Mouse (Mus musculus): Measurements from ENCODE around the gene Dgka. TPM values are rescaled to one million over a fixed set of nuclear protein-coding genes. Genes with fewer than 3 reads are reported as not detected.

The Dgka gene
- polyA plus RNA-seq, 1 experiment from 2014 or later, result 5.9 TPM

DNA sequence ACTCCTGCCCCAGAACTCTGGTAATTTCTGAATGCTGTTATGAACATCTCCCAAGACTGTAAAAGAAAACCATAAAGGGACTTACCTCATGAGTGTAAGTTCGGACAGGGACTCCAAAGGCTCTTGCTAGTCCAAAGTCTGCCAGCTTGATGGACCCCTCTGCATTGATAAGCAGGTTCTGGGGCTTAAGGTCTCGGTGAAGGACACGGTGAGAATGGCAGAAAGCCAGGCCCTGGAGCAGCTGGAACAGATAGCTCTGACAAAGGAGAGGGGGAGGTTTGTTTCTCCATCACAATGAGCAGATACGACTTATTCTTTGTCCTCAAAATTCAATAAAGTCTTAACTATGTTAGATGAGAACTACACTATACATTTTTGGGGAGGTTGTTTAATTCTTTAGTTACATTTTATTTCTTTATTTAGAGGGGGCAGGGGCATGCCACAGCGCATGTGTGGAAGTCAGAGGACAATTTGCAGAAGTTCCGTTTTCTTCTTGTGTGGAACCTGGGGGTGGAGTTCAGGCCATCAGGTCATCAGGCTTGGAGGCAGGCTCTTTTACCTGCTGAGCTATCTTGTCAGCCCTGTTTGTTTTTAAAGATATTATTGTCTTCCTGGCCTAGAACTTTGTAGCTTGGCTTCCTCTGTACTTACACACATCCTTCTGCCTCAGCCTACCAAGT lies 42.2 kb downstream of the Dgka start:
- Histone ChIP-seq H3K9ac (replicated peaks; ENCODE audit: low read length) (no peak overlapping the region), H3K27ac (replicated peaks; ENCODE audit: low read depth, low read length) (no peak overlapping the region), H3K36me3 (replicated peaks; ENCODE audit: control insufficient read depth, insufficient read depth, low read depth, low read length) (no peaks in the 10 kb centered on the region; the same call in none of the 2 replicates), H3K4me1 (ENCODE audit: control insufficient read depth, insufficient read depth, low read length) (peaks cover 2% of the 10 kb centered on the region; the same call in 1 of the 2 replicates), H3K27me3 (ENCODE audit: control insufficient read depth, insufficient read depth, low read length) (no peaks in the 10 kb centered on the region), H3K4me2 (ENCODE audit: low read depth, low read length) (no peak overlapping the region), H3K9me3 (replicated peaks; ENCODE audit: control insufficient read depth, low read length) (no peaks in the 10 kb centered on the region), H3K4me3 (ENCODE audit: low read depth, low read length) (no peak overlapping the region)
- WGBS, result 90% methylated on average over 6 of the region's 6 CpGs
- ATAC-seq (replicated peaks; ENCODE audit: insufficient number of reproducible peaks, low FRiP score, low TSS enrichment, low read depth), result no peak
- no peak for DNase-seq (ENCODE audit: low spot score)

DNA sequence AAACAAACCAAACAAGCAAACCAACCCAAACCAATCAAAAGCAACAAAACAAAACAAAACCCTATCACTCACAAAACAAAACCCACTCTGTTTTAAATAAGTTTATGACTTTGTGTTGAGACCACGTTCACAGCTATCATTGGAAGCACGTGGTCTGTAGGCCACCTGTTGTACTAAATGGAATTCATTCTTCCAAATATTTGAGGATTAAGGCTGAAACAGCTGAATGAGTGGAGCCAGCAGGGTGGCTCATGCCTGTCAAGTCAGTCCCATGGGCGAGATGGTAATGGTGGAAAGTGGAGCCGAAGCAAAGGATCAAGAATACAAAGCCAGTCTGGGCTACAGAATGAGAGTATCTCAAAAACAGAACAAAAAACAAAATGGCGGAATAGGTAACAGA lies 43.9 kb downstream of the Dgka start:
- no peaks in the 10 kb centered on the region for H3K9me3 ChIP-seq (replicated peaks; ENCODE audit: control insufficient read depth, low read length)
- H3K36me3 ChIP-seq (replicated peaks; ENCODE audit: control insufficient read depth, insufficient read depth, low read depth, low read length), result no peaks in the 10 kb centered on the region; the same call in none of the 2 replicates
- no peak overlapping the region for H3K4me3 ChIP-seq (ENCODE audit: low read depth, low read length)
- peaks cover 2% of the 10 kb centered on the region; the same call in 1 of the 2 replicates for H3K4me1 ChIP-seq (ENCODE audit: control insufficient read depth, insufficient read depth, low read length)
- no peak overlapping the region for H3K27ac ChIP-seq (replicated peaks; ENCODE audit: low read depth, low read length)
- no peak overlapping the region for H3K9ac ChIP-seq (replicated peaks; ENCODE audit: low read length)
- H3K4me2 ChIP-seq (ENCODE audit: low read depth, low read length), result no peak overlapping the region
- ATAC-seq (replicated peaks; ENCODE audit: insufficient number of reproducible peaks, low FRiP score, low TSS enrichment, low read depth), result no peak
- H3K27me3 ChIP-seq (ENCODE audit: control insufficient read depth, insufficient read depth, low read length), result no peaks in the 10 kb centered on the region
- no peak for DNase-seq (ENCODE audit: low spot score)
- WGBS, result 89% methylated on average over 5 of the region's 5 CpGs

DNA sequence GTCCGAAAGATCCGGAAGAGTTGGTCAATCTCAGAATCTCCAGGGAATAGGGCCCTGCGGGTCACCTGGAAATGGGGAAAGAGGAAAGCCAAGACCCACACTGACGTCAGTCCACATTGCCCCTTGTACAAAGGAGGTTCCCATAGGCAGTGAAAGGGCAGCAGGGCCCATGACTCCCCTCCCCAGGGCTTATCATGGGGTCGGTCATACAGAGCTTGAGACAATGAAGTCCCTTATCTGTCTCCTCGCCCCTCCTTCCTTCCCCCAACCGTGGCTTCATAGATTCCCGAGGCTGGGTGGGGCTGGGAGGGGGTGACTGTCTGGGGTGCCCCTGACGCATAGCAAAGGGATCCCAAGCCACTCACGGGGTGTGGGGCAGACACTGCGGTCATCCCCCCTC lies 45.0 kb downstream of the Dgka start:
- no peak overlapping the region for H3K4me3 ChIP-seq (ENCODE audit: low read depth, low read length)
- H3K36me3 ChIP-seq (replicated peaks; ENCODE audit: control insufficient read depth, insufficient read depth, low read depth, low read length), result no peaks in the 10 kb centered on the region; the same call in none of the 2 replicates
- H3K9ac ChIP-seq (replicated peaks; ENCODE audit: low read length), result no peak overlapping the region
- no peaks in the 10 kb centered on the region for H3K9me3 ChIP-seq (replicated peaks; ENCODE audit: control insufficient read depth, low read length)
- H3K4me2 ChIP-seq (ENCODE audit: low read depth, low read length), result no peak overlapping the region
- H3K27me3 ChIP-seq (ENCODE audit: control insufficient read depth, insufficient read depth, low read length), result no peaks in the 10 kb centered on the region
- no peak overlapping the region for H3K27ac ChIP-seq (replicated peaks; ENCODE audit: low read depth, low read length)
- DNase-seq (ENCODE audit: low spot score) (no peak), ATAC-seq (replicated peaks; ENCODE audit: insufficient number of reproducible peaks, low FRiP score, low TSS enrichment, low read depth) (no peak)
- no peaks in the 10 kb centered on the region; the same call in 1 of the 2 replicates for H3K4me1 ChIP-seq (ENCODE audit: control insufficient read depth, insufficient read depth, low read length)
- 63% methylated on average over 11 of the region's 11 CpGs for WGBS

DNA sequence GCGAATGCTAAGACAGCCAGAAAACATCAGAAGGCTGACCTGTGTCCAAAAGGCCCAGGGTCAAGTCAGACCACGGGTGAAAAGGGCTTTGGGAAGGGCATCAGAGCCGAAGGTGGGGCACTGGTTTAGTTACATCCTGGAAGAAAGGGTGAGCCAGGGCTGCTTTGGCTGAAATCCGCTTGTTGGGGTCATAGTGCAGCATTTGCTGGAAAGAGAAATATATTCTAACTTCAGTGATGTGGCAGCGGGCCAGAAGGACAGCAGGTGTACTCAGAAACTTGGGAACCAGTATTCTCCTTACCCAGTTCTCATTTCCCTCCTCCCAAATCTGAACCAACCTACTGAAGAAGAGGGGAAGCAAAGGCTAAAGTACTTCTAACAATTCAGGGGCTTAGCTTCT lies 45.6 kb downstream of the Dgka start:
- H3K4me1 ChIP-seq (ENCODE audit: control insufficient read depth, insufficient read depth, low read length), result no peaks in the 10 kb centered on the region; the same call in 1 of the 2 replicates
- ATAC-seq (replicated peaks; ENCODE audit: insufficient number of reproducible peaks, low FRiP score, low TSS enrichment, low read depth) (no peak), DNase-seq (ENCODE audit: low spot score) (no peak)
- H3K4me3 ChIP-seq (ENCODE audit: low read depth, low read length), result no peak overlapping the region
- H3K9ac ChIP-seq (replicated peaks; ENCODE audit: low read length), result no peak overlapping the region
- no peaks in the 10 kb centered on the region for H3K27me3 ChIP-seq (ENCODE audit: control insufficient read depth, insufficient read depth, low read length)
- no peak overlapping the region for H3K27ac ChIP-seq (replicated peaks; ENCODE audit: low read depth, low read length)
- no peaks in the 10 kb centered on the region for H3K9me3 ChIP-seq (replicated peaks; ENCODE audit: control insufficient read depth, low read length)
- H3K36me3 ChIP-seq (replicated peaks; ENCODE audit: control insufficient read depth, insufficient read depth, low read depth, low read length), result no peaks in the 10 kb centered on the region; the same call in none of the 2 replicates
- H3K4me2 ChIP-seq (ENCODE audit: low read depth, low read length), result no peak overlapping the region
- 86% methylated on average over 5 of the region's 5 CpGs for WGBS

DNA sequence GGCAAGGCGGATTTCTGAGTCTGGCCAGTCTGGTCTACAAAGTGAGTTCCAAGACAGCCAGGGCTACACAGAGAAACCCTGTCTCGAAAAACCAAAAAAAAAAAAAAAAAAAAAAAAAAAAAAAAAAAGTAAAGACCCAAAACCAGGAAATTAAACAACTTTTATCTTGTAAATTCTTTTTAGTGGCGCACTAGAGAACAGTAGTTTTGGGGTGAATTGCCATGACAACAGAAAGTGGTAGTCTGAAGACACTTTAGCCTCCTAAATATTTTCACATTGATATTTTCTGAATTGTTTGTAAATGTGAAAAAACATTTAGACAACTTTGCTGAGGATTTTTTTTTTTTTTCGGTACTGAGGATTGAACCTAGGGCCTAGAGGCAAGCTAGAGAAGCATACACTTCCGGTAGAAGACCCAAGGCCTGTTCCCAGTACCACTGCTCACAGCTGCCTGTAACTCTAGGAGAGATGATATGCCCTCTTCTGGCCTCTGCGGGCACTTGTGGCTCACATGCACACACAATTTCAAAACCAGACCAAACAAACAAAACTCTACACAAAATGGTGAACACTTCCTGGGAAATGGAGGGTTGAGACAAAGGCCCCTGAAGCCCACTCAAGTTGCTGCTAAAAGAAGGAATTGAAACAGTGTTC lies 47.5 kb downstream of the Dgka start:
- H3K27me3 ChIP-seq (ENCODE audit: control insufficient read depth, insufficient read depth, low read length), result no peaks in the 10 kb centered on the region
- no peak overlapping the region for H3K27ac ChIP-seq (replicated peaks; ENCODE audit: low read depth, low read length)
- H3K9me3 ChIP-seq (replicated peaks; ENCODE audit: control insufficient read depth, low read length), result no peaks in the 10 kb centered on the region
- H3K4me1 ChIP-seq (ENCODE audit: control insufficient read depth, insufficient read depth, low read length), result no peaks in the 10 kb centered on the region
- no peaks in the 10 kb centered on the region; the same call in 1 of the 2 replicates for H3K36me3 ChIP-seq (replicated peaks; ENCODE audit: control insufficient read depth, insufficient read depth, low read depth, low read length)
- H3K4me3 ChIP-seq (ENCODE audit: low read depth, low read length), result no peak overlapping the region
- no peak for ATAC-seq (replicated peaks; ENCODE audit: insufficient number of reproducible peaks, low FRiP score, low TSS enrichment, low read depth)
- 80% methylated on average over 6 of the region's 6 CpGs for WGBS
- H3K4me2 ChIP-seq (ENCODE audit: low read depth, low read length), result no peak overlapping the region
- no peak for DNase-seq (ENCODE audit: low spot score)
- no peak overlapping the region for H3K9ac ChIP-seq (replicated peaks; ENCODE audit: low read length)

DNA sequence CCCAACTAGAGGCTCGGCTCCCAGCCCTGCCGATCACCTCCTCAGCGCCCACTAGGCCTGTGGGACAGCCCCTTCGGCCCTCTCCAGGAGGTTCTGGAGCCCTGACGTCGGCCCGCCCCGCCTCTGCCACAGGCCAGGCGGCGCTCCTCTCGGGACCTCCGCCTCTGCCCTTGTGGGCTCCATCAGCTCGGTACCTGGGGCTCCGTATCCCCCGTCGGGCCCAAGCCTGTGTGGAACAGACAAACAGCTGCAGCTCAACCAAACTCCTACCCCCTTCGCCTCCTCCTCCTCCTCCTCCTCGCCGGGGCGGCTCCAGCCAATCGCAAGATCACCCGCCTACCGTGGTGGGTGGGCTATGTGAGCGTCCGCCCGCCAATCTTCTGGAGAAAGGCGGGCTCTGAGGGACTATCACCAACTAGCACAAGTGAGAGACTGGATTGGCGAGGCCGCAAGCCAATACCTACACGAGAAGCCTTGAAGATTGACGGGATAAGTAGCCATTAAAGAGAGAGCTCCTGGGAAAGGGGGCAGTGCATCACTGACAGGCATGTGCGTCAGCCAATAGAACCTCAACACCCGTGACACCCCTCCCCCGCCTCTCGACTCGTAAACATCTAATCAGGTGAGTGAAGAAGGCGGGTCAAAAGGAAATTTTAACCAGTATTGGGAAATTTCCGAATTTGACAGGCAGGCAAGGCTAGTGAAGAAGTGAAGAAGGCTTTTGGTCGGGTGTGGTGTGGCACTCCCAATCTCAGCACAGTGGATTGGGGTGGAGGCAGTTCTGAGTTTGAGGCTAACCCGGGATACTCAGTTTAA lies 48.5 kb downstream of the Dgka start, which contains the start of gene Rab5b:
Rab5b (minus strand) TSS at position 273 of the 816 bp plus-strand sequence.
- H3K4me1 ChIP-seq (ENCODE audit: control insufficient read depth, insufficient read depth, low read length), result no peaks in the 10 kb centered on the region
- no peaks in the 10 kb centered on the region for H3K27me3 ChIP-seq (ENCODE audit: control insufficient read depth, insufficient read depth, low read length)
- no peaks in the 10 kb centered on the region for H3K36me3 ChIP-seq (replicated peaks; ENCODE audit: control insufficient read depth, insufficient read depth, low read depth, low read length)
- ATAC-seq (replicated peaks; ENCODE audit: insufficient number of reproducible peaks, low FRiP score, low TSS enrichment, low read depth) (peak; percentile 99), DNase-seq (ENCODE audit: low spot score) (peak; percentile 100)
- peak within 1 kb of the TSS; percentile 62 for H3K4me2 ChIP-seq (ENCODE audit: low read depth, low read length)
- no peaks in the 10 kb centered on the region for H3K9me3 ChIP-seq (replicated peaks; ENCODE audit: control insufficient read depth, low read length)
- peak within 1 kb of the TSS; percentile 91 for H3K27ac ChIP-seq (replicated peaks; ENCODE audit: low read depth, low read length)
- WGBS, result 1% methylated on average over 40 of the region's 40 CpGs
- H3K4me3 ChIP-seq (ENCODE audit: low read depth, low read length), result peak within 1 kb of the TSS; percentile 69
- H3K9ac ChIP-seq (replicated peaks; ENCODE audit: low read length), result peak within 1 kb of the TSS; percentile 90

DNA sequence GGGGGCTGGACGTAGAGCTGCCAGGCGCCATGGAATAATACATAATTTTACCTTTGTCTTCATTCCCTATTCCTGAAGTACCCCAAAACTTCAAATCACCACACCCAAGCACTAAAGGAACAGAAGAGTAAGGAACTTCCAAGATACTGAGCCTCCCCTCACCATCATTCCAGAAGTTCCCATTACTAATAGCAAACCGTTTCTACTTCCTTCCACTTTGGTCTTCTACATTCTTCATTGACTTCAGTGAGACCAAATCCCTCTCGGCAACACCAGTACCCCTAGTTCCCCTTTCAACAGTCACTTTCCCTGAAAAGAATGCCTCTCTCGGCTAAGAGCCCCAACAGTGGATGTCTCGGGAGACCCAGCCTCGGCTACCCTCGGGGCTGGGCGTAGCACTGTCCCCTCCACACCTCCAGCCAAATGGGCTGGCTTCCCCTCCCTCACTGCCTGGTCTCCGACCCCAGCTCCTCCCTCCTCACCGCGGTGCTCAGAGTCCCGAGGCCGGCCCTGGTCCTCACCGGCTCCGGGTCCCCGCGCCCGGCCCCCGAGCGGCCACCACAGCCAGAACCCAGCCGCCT lies 49.2 kb downstream of the Dgka start:
- WGBS, result under 1% methylated on average over 22 of the region's 22 CpGs
- H3K36me3 ChIP-seq (replicated peaks; ENCODE audit: control insufficient read depth, insufficient read depth, low read depth, low read length), result no peaks in the 10 kb centered on the region

More for the DNA sequence above, 49.2 kb downstream of the Dgka start:
- Histone ChIP-seq H3K4me1 (ENCODE audit: control insufficient read depth, insufficient read depth, low read length) (no peaks in the 10 kb centered on the region), H3K4me2 (ENCODE audit: low read depth, low read length) (peak overlapping the region; percentile 62), H3K9me3 (replicated peaks; ENCODE audit: control insufficient read depth, low read length) (no peaks in the 10 kb centered on the region), H3K9ac (replicated peaks; ENCODE audit: low read length) (peak overlapping the region; percentile 90), H3K27ac (replicated peaks; ENCODE audit: low read depth, low read length) (peak overlapping the region; percentile 91), H3K4me3 (ENCODE audit: low read depth, low read length) (peak overlapping the region; percentile 69), H3K27me3 (ENCODE audit: control insufficient read depth, insufficient read depth, low read length) (no peaks in the 10 kb centered on the region)
- DNase-seq (ENCODE audit: low spot score) (no peak), ATAC-seq (replicated peaks; ENCODE audit: insufficient number of reproducible peaks, low FRiP score, low TSS enrichment, low read depth) (no peak)

Measured in embryonic facial prominence, embryonic 11.5 days (tissue).